Mouse (Mus musculus) myocyte (in vitro differentiated cells): ENCODE measurements around the gene Vav2.

Experiments
- E2F4 ChIP-seq: IDR thresholded peaks from one replicate; pipeline ENCODE4 v1.6.1; 2011; ENCODE audit warnings: mild to moderate bottlenecking, control low read depth, moderate library complexity; ENCODE audit not compliant: insufficient read depth
- POLR2A ChIP-seq: IDR thresholded peaks from one replicate; pipeline ENCODE4 v1.6.1; 2011; ENCODE audit warnings: low read depth, mild to moderate bottlenecking, control low read depth, moderate library complexity; ENCODE audit not compliant: insufficient read length
- SRF ChIP-seq: IDR thresholded peaks from one replicate; pipeline ENCODE4 v1.6.1; 2011; ENCODE audit warnings: low read depth; ENCODE audit not compliant: control insufficient read depth, insufficient read length
- TCF12 ChIP-seq: IDR thresholded peaks from one replicate; pipeline ENCODE4 v1.6.1; 2011; ENCODE audit warnings: mild to moderate bottlenecking, control low read depth; ENCODE audit not compliant: poor library complexity, insufficient read depth, severe bottlenecking

DNA sequence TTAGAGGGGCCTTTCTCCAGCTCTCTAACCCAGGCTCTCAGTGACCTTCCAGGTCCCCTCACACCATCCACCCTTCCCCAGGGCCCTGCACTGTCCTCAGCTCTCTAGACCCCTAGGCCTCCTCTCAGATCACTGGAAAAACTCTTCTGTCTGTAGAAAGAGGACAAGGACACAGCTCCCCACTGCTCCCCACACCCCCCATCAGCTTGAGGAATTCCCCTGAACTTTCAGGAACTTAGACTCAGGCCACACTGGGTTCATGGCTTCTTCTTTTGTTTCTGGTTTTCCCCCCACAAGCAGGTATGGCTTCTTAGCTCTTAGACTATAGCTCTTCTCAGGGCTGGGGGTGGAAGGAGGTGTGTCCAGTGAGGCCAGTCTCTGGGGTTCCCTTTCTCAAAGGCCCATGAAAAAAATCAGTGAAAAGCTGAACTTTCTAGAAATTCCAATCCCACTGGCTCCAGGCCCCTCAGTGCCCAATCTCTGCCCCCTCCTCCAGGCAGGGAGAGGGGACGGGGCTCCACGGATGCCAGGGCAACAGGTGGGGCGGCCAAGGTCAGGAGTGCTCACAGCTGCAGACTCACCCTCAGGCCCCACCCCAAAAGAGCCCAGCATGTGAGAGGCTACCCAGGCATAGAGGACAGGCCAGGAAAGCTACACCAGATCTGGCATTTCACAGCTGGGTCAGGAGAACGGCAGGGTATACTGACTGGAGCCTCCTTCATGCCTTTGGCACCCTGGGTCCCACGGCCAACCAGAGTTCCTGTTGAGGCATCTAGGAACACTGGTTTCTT lies 21.5 kb downstream of the Vav2 start:
- TF ChIP-seq POLR2A = no peak
- no peak for TF ChIP-seq E2F4
- no peak for TF ChIP-seq SRF
- no peak for TF ChIP-seq TCF12
